Mouse (Mus musculus) thymus, postnatal 25 days (tissue): ENCODE data around the gene Fam57a.
A peak's percentile ranks its signal among the peaks of the same experiment; 100 is the strongest.

Source experiments
- DNase-seq: peaks from one replicate; pipeline ENCODE4 v3.0.0; 2022

Fam57a gene

DNA sequence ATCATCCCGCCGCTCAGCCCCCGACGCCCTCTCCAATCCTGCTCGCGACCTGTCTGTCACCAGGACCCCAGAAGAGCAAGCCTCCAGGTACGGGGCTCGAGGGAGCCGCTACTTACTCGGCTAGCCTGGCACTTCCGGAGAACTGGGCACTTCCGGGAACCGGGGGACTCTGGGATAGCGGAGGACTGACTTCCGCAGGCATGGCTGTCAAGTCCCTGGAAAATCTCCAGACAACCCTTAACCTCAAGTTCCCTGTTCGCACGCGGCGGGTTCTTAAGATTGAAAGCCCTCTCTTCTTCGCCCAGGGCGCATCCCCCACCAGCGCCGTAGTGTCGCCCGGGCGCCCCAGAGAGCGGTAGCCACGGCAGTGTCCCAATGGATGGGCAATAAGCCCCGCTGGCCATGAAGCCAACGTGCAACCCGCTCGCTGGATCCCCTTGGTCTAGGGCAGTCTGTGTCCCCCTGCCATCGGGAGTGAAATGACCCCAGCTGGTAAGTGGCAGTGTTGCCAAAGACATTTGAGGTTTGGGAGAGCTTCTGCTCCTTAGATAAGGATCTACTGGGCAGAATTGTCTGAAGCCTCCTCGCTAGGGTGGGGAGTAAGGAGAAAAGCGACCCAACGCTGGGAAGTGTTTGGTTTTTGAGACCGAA is at the start of gene Fam57a, which contains the start of gene Vps53:
TSS of gene Fam57a (plus strand) at position 177 of the 651 bp plus-strand sequence.
TSS of gene Vps53 (minus strand) at position 153 of the 651 bp plus-strand sequence.
- DNase-seq = peak; percentile 86

DNA sequence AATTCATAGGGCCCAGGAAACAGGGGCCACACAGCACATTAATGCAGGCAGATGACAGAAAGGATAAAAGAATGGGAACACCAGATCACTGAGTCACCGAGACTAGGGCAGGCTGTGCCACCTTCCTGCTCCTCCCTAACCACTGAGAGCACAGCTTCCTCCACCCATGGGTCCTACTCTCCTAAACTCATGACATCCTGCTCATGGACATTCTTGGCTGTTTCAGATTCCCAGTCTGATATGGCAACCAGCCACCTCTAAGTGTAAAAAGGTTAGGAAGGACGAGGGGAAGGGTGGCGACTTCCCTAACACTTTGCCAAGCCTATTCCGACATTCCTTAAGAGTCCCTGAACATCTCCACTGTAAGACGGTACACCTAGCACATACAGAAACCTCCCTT is 48.6 kb upstream of the Fam57a start:
- DNase-seq = no peak

DNA sequence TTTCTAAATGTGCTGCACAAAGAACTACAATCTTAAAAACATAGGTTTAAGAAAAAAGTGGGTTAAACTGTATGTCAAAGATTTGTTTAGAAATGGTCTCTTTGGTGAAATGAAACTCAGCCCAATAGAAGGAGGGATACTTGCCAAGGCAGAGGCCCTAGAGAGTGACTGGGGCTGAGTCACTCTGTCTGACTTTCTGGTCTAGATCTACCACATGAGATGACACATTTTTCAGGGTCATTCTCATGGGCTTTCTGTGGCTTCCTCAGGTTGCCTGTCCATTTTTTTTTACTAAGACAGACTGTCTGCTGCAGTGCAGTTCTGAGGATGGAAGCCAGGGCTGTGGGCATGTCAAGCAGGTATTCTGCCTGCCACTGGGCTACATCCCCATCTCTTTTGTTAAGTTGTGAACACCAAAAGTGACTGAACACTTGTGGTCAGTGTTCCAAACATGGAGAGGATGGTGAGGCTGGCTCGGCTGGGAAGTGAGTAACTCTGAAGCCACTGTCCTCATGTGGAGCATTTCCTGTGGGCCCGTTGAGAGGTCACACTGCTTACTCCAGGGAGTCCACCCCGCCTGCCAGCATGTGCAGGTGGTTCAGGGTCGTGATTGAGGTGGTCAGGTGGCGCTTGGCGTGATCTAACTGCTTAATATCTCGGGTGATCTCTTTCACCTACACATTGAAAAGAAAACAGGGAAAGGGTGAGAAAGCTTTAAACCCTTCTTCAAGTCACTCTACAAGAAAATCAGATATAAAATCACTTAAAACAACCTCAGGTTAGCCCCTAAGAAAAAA is 43.6 kb upstream of the Fam57a start:
- no peak for DNase-seq

DNA sequence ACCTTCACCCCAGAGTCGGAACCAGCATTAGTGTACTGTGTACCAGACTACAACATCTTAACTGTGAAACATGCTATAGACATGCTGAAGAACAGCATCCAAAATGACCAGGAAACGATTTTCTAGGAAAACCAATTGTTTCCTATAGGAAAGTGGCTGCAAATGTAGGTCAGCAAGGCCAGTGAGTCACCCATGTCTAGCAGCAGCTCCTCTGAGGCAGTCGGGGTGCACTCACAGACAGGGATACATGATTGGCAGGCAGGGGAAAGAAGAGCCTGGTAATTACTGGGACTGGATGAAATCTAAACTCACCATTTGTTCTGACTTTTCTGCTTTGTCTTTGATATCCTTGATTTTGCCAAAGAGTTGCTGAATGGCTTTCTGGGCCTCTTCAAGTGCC is 41.5 kb upstream of the Fam57a start:
- no peak for DNase-seq

DNA sequence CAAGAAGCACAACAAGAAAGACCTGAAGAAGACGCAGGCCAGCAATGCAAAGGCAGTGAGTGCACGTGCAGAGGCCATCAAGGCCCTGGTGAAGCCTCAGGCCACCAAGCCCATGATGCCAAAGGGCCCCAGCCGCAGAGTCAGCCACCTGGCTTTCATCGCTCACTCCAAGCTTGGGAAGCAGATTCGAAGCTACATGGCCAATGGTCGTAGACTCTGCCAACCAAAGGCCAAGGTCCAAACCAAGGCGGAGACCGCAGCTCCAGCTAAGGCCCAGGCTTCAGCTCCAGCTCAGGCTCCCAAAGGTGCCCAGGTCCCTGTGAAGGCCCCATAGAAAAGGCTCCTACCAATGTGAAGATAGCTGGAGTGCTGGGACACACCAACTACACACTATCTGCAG is 35.1 kb upstream of the Fam57a start:
- no peak for DNase-seq

DNA sequence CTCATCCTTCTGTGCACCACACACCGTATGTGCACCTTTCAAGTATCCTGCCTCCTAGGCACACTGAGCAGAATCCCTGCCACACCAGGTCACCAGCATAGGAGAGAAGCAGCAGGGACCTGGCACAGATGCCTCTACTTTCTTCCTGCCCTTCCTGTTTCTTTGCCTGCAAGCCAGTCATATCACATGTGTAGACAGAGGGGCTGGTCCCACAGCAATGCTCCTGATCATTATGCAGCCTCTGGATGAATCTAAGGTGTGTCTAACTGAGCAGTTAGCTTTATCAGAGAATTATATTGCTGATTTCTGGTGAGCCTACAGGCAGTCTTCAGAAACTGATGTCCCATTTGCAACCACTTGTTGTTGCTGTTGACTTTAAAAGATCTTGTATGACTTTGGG is 34.3 kb upstream of the Fam57a start:
- no peak for DNase-seq

DNA sequence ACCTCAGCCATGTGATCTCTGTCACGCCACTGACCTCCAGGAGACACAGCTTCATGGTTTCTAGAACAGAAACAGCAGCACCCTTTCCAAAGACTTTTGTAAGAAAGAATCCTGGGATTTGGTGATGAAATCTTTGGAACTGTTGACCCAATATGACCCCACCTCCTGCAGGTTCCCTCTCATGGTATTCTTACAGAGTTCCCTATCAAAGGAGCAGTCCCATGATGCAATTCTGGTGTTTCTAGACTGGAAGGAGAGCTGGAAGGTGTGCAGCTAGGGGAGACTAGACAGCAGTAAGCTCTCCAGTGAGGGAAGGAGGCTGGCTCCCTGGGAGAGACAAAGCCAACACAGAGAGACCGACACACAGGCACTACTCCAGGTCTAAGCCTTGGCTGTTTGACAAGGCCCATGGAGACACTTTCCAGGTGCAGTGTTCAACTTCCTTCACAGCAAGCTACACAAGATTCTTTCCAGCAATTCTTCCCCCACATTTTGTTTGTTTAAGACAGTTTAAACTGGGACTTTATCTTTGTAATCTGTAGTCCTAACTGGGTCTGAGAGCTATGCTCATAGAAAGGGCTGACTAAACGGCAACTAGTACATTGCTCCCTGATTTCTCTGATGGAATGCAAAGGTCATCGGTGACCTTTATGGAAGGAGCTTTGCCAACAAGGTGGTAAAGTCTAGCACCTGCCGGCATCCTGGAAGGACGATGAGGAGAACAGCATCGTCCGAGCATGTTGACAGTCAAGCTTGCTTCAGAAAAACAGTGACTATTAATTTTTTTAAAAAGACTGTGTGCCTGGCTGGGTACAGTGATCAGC is 33.1 kb upstream of the Fam57a start:
- no peak for DNase-seq

DNA sequence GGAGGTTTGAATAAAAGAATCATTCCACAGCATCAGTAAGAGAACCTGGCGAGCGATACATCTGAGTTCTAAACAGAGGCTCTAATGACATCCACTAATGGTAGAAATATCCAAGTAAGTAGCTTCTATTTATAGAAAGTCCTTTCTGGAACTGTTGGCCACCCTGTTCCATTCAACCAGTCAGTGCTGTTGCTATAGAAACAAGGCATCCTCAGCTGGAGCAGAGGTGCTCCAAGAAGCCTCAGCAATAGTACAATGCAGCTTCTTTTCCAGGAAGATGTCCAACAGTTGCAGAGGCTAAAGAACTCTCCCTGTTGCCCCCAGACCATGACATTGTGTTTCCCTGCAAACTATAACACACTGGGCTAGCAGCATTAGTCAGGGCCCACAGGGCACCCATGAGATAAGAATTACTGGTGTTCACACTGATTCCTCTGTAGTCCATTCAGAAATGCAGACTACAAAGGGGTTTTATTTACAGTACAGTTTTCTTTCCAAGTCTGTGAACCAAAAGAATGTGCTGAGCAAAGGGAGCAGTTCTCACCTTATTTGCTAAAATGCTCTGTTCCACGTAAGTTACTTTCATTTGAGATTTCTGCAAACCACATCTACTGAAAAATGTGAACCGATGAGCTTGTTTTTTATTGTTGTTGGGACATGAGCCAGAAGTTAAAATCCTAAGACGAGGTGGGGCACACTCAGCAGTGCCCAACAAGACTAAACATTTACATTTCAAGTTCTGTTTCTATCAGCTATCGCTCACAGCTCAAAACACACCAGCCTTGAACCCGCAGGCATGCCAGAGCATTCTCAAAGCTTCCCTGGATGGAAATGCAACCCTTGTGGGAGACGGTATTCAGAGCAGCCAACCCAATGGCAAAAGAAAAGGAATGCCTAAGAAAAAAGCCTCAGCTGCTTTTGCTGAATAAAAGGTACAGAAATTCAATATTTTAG is 31.1 kb upstream of the Fam57a start:
- no peak for DNase-seq

DNA sequence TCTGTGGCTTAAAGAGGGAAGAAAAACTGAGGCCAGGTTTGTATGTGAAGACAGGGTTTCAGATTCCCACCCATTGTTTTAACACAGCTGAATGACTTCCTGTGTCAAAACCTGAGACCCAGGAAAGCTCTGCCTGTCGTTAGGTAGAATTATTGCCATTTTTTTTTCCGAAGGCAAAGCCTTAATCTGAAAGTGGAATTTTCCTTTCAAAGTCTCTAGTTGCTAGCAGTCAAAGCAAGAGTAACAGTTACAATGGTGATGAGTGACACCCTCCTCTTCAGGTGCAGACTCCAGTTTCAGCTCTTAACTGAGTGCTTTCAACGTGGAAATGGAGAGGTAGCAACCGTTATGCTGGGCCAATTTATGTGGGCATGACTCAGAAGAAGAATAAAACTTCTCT is 28.5 kb upstream of the Fam57a start:
- no peak for DNase-seq

DNA sequence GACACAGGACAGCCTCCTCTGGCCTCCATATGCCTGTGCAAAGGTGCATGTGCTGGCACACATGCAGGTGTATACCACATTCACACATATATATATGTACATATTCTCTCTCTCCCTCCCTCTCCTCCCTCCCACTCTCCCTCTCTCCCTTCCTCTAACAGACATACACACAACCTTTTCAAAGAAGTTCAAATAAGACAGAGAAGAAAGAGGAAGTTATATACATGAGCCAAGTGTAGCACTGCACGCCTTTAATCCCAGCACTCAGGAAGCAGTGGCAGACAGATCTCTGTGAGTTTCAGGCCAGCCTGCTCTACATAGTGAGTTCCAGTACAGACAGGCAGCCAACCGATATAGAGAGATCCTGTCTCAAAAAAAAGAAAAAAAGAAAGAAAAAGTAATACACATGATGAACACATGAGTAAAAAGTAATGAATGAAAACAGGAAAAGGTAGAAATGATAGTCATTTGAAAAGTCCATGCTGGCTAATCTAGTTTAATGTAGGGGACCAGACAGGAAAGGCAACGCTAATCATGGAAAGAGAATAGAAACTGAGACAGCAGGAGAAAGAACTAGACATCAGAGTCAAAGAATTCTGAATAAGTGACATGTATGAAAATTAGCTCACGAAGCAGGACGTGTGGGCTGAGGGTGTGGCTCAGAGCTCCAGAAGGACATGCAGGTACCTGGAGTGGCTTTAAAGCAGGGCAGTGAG is 26.1 kb upstream of the Fam57a start:
- peak; percentile 18 for DNase-seq

DNA sequence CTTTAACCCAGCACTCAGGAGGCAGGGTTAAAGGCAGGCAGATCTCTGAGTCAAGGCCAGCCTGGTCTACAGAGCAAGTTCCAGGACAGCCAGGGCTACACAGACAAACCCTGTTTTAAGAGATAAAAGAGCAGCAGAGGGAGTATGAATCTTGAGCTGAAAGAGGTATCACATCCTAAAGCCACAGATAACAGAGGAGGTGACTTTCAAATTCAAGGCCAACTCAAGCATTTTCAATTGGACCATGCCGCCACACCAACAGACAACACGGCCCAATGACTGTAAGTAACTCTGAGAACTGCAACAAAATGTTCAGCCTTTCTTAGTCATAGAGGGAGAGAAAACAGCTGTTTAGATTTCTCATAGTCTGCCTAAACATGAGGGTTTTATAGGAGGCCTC is 25.3 kb upstream of the Fam57a start:
- DNase-seq = no peak

DNA sequence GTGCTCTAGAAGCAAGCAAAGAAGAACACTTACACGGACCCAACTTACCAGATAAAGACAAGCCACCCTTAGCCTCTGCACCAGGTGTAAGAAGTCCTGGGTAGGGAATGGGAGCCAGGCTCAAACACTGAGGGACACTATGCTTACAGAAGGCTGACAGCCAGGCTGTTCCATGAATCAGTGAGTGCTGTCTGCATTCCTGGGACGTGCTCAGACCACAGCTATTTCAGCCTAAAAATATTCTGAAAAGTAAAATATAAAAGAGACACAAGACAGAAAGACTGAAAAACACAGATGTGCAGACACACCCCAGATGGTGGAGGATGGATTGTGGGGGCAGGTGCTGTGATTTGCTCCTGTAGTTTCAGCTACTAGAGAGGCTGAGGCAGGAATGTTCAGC is 24.6 kb upstream of the Fam57a start:
- DNase-seq = no peak

DNA sequence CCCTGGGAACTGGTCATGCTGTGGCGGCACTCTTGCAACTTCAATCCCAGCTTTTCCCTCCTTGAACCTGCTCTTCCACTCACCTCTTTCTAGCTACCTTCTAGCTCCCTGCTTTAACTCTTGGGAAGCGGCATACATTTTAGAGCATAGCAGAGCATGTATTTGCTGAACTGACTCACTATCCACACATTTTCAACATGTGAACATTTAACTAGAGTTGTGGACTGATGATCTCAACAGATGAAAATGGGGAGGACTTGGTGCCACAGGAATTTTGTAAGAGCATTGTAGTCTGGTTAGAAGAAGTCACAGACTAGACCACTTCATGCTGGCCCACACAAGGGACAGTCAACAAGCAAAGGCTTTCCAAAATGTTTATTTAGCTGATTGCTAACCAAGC is 21.1 kb upstream of the Fam57a start:
- DNase-seq = no peak

DNA sequence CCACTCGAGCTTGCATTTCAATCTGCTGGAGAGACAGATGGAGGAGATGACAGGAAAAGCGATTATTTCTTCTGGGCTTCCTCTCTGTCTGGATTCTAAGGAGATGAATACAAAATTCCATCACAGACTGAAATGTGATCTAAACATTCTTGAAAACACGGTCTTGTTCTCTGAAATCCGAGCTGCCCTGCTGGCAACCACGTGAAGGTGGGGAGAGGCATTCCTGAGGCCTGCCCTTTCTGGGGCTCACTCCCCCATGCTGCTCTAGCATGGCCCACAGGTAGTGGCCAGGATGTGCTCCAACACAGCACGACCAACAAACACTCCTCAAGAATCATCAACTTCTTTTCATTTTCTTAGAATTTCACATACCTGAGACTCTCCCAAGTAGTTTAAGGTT is 19.2 kb upstream of the Fam57a start:
- DNase-seq = no peak

DNA sequence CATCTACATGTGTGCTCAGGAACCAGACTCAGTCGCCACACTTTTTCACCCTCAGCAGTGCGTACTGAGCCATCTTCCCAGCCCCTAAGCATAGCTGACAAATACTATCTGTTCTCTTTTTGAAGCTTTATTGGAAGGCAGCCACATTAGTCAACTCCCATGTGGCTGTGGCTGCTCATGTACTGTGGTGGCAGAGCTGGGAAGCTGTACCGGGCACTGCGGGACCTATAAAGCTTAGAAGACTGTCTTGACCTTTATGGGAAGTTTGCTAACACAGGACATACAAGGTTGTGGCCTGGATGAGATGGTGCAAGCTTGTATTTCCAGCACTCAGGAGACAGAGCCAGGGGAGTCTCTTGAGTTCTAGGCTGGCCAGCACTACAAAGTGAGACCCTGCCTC is 12.8 kb upstream of the Fam57a start:
- DNase-seq = no peak

DNA sequence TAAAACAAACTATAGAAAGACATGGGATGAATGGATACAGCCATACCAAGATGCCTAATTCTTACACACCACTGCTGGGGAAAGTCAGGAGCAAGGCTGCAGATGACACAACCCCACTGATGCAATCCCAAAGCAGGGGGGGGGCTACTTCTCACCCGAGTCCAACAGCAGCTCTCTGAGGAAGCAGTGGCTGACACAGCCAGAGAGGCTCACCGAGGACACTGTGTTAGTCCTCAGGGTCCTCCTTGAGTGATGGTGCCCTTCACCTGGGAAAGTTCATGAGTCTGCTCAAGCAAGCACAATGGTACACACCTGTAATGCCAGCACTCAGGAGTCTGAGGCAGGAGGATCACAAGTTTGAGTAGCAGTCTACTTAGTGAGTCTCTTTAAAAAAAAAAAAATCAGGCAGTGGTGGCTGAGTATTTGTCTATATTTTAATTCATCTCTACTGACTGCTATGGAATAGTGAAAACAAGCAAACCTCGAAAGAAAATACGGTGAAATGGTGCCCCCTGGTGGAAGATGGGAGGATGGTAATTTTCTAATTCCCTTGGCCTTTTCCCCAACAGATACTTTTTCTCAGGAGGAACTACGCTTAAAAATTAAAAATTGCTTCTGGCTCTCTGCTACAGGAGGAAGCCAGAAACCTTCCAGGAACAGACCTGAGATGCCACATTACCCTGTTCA is 12.2 kb upstream of the Fam57a start:
- peak; percentile 71 for DNase-seq

DNA sequence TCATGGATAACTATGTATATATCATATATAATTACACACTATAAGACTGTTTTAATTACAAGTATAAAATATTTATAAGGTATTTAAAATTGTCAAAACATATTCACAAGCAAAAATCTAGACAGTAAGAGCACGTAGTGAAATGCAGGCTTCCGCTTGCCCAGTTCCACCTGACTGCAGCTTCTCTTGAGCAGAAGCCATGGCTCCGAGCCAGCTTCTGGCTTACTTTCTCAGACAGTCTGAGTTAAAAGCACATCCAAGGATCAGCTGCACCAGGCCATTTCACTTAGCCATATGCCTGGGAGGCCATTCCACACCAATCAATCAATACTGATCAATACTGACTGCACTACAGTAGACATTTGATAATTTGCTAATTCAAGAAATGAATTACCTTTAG is 10.5 kb upstream of the Fam57a start:
- DNase-seq = no peak

DNA sequence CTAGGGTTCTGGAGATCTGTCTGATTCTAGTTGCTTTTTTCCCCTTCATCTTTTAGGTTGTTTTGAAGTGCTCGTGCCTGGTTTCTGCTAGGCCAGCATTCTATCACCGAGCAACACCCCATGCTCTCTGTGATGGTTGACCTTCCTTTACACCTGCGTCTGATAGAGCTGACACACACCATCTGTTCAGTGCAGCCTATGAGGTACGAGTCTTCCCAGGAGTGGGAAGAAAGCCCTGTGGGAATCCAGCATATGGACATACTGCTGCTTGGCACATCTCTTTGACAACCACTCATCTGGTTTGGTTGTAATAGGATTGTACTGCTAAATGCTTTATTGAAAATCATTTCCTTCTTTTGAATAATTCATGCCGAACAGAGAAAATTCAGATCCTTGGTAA is 9.3 kb upstream of the Fam57a start:
- no peak for DNase-seq

DNA sequence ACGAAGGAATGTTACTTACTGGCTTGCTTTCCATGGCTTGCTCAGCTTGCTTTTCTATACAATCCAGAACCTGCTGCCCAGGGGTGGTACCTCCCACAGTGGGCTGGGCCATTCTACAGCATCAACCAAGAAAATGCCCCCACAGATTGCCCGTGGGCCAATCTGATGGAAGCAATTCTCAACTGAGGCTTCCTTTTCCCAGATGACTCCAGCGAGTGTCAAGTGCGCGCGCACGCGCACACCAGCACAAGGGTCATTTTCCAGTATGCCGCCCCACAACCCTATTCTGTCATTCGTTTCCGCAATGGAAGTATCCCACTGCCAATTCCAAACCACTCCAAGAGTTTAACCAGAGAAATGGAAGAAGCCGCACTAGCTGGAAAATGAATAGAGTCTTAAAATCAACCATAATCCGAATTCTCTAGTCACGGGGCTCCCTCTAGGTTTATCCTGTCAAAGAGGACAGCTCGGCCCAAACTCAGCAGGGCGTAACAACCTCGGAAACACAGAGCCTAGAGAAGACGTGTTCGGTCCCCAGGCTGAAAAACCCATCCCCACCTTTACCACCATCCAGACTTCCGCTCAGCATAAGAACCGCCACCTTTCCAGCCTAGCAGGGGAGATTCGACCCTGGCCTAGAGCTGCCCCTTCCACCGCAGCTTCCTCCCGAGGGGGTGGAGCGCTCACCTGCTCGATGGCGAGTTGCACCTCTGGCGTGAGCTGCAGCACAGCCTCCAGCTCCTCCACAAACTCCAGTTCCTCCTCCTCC is 561 bp upstream of the Fam57a start:
- DNase-seq = peak; percentile 14

DNA sequence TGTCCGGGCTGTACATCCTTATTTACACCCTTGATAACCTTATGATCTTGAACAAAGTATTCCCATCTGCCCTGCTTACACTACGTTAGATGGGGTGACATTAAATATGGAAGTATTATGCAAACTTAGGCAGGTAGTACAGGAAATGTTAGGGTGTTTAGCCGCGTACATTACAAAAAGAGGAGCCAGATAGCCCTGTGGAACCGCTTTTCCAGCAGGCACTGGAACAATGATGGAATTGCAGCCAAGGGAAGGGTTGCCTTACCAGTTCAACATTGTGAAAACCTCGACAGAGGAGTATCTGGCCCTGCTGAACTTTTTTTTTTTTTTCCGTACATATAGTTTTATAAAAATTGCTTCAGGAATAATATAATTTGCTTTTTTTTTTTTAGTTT is 672 bp downstream of the Fam57a start:
- DNase-seq = no peak
